Mouse (Mus musculus): ENCODE data around the gene Rap1b. TPM values are rescaled to one million over a fixed set of nuclear protein-coding genes. Genes with fewer than 3 reads are reported as not detected.

The Rap1b gene
- polyA plus RNA-seq, 1 experiment = 38.2 TPM

DNA sequence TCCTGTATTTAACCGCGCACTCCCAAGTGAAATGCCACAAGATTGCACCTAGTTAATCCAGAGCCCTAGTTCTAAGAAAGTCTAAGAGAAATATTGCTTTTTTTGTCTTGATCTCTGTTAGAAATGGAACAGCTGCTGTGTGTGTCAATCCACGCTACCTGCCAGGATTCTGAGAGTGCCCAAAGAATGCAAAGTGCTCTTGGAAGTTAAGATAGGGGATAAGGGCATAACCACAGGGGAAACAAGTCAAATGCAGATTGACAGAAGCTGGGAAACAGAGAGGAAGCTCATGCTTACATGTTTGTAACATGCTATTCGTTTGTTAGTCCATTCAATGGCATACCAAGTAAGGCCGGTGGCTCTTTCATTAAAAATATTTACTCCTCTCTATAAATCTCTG lies 38.9 kb upstream of the Rap1b start:
- Histone ChIP-seq H3K4me3 (ENCODE audit: insufficient read depth, low read depth, low read length) (no peak overlapping the region), H3K4me1 (ENCODE audit: control insufficient read depth, insufficient read depth, low read length) (no peaks in the 10 kb centered on the region; the same call in 1 of the 2 replicates), H3K27me3 (replicated peaks; ENCODE audit: control insufficient read depth, insufficient read depth, low read length) (no peaks in the 10 kb centered on the region), H3K36me3 (ENCODE audit: control insufficient read depth, insufficient read depth, low read length) (no peaks in the 10 kb centered on the region), H3K27ac (ENCODE audit: insufficient read depth, low read depth, low read length) (no peak overlapping the region)
- no peak for DNase-seq
- WGBS = 81% methylated on average over 5 of the region's 5 CpGs
- TF ChIP-seq POLR2A (IDR thresholded peaks at IDR 0.05; ENCODE audit: low read depth, low read length) = no peak
- no peak for TF ChIP-seq CTCF (conservative IDR thresholded peaks at IDR 0.05; ENCODE audit: insufficient read depth, insufficient read length, low read depth, low read length)

DNA sequence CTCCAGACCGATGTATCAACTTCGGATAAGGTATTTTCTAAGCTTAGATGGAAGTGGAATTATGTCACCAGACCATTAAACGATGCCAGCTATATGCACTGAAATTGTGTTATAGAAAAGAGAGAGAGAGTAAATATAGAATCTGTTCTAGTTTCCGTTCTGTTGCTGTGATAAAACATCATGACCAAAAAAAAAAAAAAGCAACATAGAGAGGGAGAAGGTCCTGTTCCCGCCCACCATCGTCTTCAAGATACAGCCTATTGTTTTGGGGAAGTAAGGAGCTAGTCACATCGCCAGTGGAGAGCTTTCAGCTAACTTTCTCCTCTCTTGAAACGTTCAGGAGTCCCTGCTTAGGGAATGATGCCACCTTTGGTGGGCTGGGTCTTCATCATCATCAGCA lies 37.6 kb upstream of the Rap1b start:
- Histone ChIP-seq H3K4me3 (ENCODE audit: insufficient read depth, low read depth, low read length) (no peak overlapping the region), H3K36me3 (ENCODE audit: control insufficient read depth, insufficient read depth, low read length) (no peaks in the 10 kb centered on the region), H3K27ac (ENCODE audit: insufficient read depth, low read depth, low read length) (no peak overlapping the region), H3K27me3 (replicated peaks; ENCODE audit: control insufficient read depth, insufficient read depth, low read length) (no peaks in the 10 kb centered on the region), H3K4me1 (ENCODE audit: control insufficient read depth, insufficient read depth, low read length) (no peaks in the 10 kb centered on the region)
- 93% methylated on average over 8 of the region's 8 CpGs for WGBS
- TF ChIP-seq CTCF (conservative IDR thresholded peaks at IDR 0.05; ENCODE audit: insufficient read depth, insufficient read length, low read depth, low read length) (no peak), POLR2A (IDR thresholded peaks at IDR 0.05; ENCODE audit: low read depth, low read length) (no peak)
- no peak for DNase-seq

DNA sequence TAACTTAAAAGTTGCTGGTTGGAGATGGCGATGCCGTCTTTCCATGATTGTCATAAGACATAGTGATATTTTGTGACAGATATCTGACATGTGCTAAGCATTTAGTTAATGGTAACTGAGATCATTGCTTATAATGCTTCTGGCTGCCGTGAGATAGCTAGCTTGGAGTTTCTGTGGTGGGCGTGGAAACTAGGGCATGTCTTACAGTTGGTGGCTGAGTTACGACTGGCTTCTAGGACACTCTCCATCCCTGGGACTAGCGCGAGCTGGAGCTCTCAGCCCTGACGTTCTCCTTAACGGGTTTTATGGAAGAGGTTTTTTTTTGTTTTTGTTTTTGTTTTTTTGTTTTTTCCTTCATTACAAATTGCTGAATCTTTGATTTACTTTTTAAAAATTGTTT lies 32.8 kb upstream of the Rap1b start:
- TF ChIP-seq POLR2A (IDR thresholded peaks at IDR 0.05; ENCODE audit: low read depth, low read length) (no peak), CTCF (conservative IDR thresholded peaks at IDR 0.05; ENCODE audit: insufficient read depth, insufficient read length, low read depth, low read length) (no peak)
- Histone ChIP-seq H3K27me3 (replicated peaks; ENCODE audit: control insufficient read depth, insufficient read depth, low read length) (no peaks in the 10 kb centered on the region), H3K4me1 (ENCODE audit: control insufficient read depth, insufficient read depth, low read length) (no peaks in the 10 kb centered on the region), H3K4me3 (ENCODE audit: insufficient read depth, low read depth, low read length) (no peak overlapping the region), H3K27ac (ENCODE audit: insufficient read depth, low read depth, low read length) (no peak overlapping the region), H3K36me3 (ENCODE audit: control insufficient read depth, insufficient read depth, low read length) (no peaks in the 10 kb centered on the region)
- WGBS = 84% methylated on average over 9 of the region's 9 CpGs
- no peak for DNase-seq

DNA sequence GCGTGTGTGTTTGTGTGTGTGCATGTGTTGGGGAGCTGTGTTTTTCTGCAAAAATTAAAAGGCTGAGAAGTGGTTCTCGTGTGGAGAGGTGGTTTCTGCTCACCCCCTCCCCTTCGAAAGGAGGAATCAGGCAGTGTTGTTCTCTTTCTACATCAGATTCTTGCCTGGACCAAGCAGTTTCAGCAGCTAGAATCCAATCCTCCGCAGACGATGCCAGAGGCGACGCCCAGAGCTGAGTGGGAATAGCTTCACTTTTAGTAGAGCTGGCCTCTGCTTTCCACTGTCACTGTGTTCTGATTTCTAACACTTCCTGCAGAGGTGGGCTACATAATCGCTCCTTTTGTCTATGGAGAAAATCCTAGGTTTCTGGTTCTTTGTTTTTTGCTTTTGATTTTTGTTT lies 31.0 kb upstream of the Rap1b start:
- Histone ChIP-seq H3K27me3 (replicated peaks; ENCODE audit: control insufficient read depth, insufficient read depth, low read length) (no peaks in the 10 kb centered on the region), H3K27ac (ENCODE audit: insufficient read depth, low read depth, low read length) (no peak overlapping the region), H3K4me3 (ENCODE audit: insufficient read depth, low read depth, low read length) (no peak overlapping the region), H3K4me1 (ENCODE audit: control insufficient read depth, insufficient read depth, low read length) (no peaks in the 10 kb centered on the region), H3K36me3 (ENCODE audit: control insufficient read depth, insufficient read depth, low read length) (no peaks in the 10 kb centered on the region)
- no peak for DNase-seq
- TF ChIP-seq POLR2A (IDR thresholded peaks at IDR 0.05; ENCODE audit: low read depth, low read length) (no peak), CTCF (conservative IDR thresholded peaks at IDR 0.05; ENCODE audit: insufficient read depth, insufficient read length, low read depth, low read length) (no peak)
- 76% methylated on average over 8 of the region's 8 CpGs for WGBS

DNA sequence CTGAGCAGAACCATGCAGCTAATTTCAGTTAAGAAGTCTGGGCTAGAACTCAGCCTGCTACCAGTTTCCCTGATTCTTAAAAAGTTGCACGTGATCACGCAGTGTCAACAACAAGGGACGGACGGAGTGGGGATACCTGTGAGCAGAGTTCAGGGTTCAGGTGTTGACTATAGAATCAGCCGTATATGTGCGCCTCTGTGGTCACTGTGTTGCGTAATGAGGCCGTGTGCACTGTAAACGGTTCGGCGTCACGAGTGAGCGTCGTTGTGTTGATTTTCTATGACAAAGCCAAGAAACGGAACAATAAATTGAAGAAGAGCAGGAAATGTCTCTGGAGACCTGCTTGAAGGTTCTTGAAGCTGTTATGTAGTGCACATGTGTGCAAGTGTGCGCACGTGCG lies 30.6 kb upstream of the Rap1b start:
- H3K27ac ChIP-seq (ENCODE audit: insufficient read depth, low read depth, low read length) = no peak overlapping the region
- H3K36me3 ChIP-seq (ENCODE audit: control insufficient read depth, insufficient read depth, low read length) = no peaks in the 10 kb centered on the region
- DNase-seq = no peak
- no peaks in the 10 kb centered on the region for H3K27me3 ChIP-seq (replicated peaks; ENCODE audit: control insufficient read depth, insufficient read depth, low read length)
- no peak for TF ChIP-seq CTCF (conservative IDR thresholded peaks at IDR 0.05; ENCODE audit: insufficient read depth, insufficient read length, low read depth, low read length)
- TF ChIP-seq POLR2A (IDR thresholded peaks at IDR 0.05; ENCODE audit: low read depth, low read length) = no peak
- no peaks in the 10 kb centered on the region for H3K4me1 ChIP-seq (ENCODE audit: control insufficient read depth, insufficient read depth, low read length)
- WGBS = 81% methylated on average over 18 of the region's 18 CpGs
- H3K4me3 ChIP-seq (ENCODE audit: insufficient read depth, low read depth, low read length) = no peak overlapping the region

DNA sequence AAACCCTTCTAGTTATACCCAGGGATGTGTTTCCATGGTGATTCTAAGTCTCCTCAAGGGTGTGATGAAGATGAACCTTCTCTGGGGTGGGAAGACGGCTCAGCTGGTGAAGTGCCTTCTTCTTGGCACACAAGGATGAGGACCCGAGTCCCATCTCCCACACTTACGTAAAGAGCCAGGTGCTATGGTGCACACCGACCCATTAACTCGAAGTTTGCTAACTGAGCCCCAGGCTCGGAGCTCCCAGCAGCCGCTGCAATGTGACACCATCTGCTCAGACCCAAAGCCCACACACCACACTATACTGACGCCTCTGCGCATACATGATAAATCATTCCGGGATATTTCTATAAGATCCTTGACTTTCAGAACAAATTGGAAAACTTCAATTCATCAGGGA lies 29.1 kb upstream of the Rap1b start:
- Histone ChIP-seq H3K36me3 (ENCODE audit: control insufficient read depth, insufficient read depth, low read length) (no peaks in the 10 kb centered on the region), H3K4me1 (ENCODE audit: control insufficient read depth, insufficient read depth, low read length) (no peaks in the 10 kb centered on the region), H3K27me3 (replicated peaks; ENCODE audit: control insufficient read depth, insufficient read depth, low read length) (no peaks in the 10 kb centered on the region), H3K4me3 (ENCODE audit: insufficient read depth, low read depth, low read length) (no peak overlapping the region), H3K27ac (ENCODE audit: insufficient read depth, low read depth, low read length) (no peak overlapping the region)
- no peak for TF ChIP-seq POLR2A (IDR thresholded peaks at IDR 0.05; ENCODE audit: low read depth, low read length)
- TF ChIP-seq CTCF (conservative IDR thresholded peaks at IDR 0.05; ENCODE audit: insufficient read depth, insufficient read length, low read depth, low read length) = no peak
- no peak for DNase-seq
- 59% methylated on average over 10 of the region's 10 CpGs for WGBS

DNA sequence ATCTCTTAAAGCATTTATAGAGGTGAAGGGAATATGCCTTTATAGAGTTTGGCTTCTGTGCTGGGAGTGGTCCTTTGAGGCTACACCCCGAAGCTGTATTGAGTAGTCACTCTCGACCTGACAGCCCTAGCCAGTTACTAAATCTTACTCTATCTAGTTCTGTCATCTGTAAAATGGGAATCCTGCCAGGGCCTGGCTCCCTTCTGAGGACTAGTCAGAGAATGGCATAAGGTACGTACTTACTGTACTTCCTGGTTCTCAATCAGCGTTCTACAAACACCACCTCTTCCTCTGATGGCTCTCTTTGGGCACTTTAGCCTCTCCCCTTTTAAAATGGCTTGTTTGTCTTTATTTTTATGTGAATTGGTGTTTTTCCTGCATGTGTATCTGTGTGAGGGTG lies 28.1 kb upstream of the Rap1b start:
- H3K4me1 ChIP-seq (ENCODE audit: control insufficient read depth, insufficient read depth, low read length) = no peaks in the 10 kb centered on the region
- no peaks in the 10 kb centered on the region for H3K36me3 ChIP-seq (ENCODE audit: control insufficient read depth, insufficient read depth, low read length)
- no peak overlapping the region for H3K4me3 ChIP-seq (ENCODE audit: insufficient read depth, low read depth, low read length)
- no peak for DNase-seq
- no peak overlapping the region for H3K27ac ChIP-seq (ENCODE audit: insufficient read depth, low read depth, low read length)
- TF ChIP-seq CTCF (conservative IDR thresholded peaks at IDR 0.05; ENCODE audit: insufficient read depth, insufficient read length, low read depth, low read length) = no peak
- no peak for TF ChIP-seq POLR2A (IDR thresholded peaks at IDR 0.05; ENCODE audit: low read depth, low read length)
- 57% methylated on average over 4 of the region's 4 CpGs for WGBS
- H3K27me3 ChIP-seq (replicated peaks; ENCODE audit: control insufficient read depth, insufficient read depth, low read length) = no peaks in the 10 kb centered on the region

DNA sequence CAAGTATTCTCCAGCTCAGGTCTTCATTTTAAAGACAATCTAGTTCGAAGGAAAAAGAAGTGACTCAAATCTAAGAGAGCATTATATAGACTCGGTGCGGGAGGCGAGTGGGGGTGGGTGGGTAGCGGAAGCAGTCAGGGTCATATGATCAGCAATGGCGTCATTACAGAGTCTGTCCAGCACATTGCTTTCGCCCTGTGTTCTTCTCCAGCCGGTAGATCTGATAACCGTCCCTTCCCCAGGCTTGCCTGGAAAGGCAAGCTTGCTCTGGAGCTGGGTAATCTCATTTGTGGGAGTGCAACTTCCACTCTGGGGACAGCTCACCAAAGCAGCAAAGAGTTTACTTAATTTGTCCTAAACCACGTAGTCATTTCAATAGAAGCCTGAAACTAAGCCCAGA lies 26.6 kb upstream of the Rap1b start:
- no peaks in the 10 kb centered on the region for H3K4me1 ChIP-seq (ENCODE audit: control insufficient read depth, insufficient read depth, low read length)
- TF ChIP-seq CTCF (conservative IDR thresholded peaks at IDR 0.05; ENCODE audit: insufficient read depth, insufficient read length, low read depth, low read length) = no peak
- TF ChIP-seq POLR2A (IDR thresholded peaks at IDR 0.05; ENCODE audit: low read depth, low read length) = no peak
- H3K36me3 ChIP-seq (ENCODE audit: control insufficient read depth, insufficient read depth, low read length) = no peaks in the 10 kb centered on the region
- WGBS = 85% methylated on average over 10 of the region's 10 CpGs
- no peak for DNase-seq
- no peak overlapping the region for H3K4me3 ChIP-seq (ENCODE audit: insufficient read depth, low read depth, low read length)
- H3K27me3 ChIP-seq (replicated peaks; ENCODE audit: control insufficient read depth, insufficient read depth, low read length) = no peaks in the 10 kb centered on the region
- H3K27ac ChIP-seq (ENCODE audit: insufficient read depth, low read depth, low read length) = no peak overlapping the region

Data from kidney, adult 2 months (tissue).